ENCODE assay signal across 11 mouse cellular contexts in genomic region chr12:99899991-99900390, GRCm38 (mm10). TPM values are rescaled to one million over a fixed set of nuclear protein-coding genes. Genes with fewer than 3 reads are reported as not detected.
A peak's percentile ranks its signal among the peaks of the same experiment; 100 is the strongest.
DNase-seq lines count a peak whose midpoint lies in the region; ATAC-seq and TF ChIP-seq lines count a peak whose summit lies in the region.
"Had no signal": no experiment of that assay in that cellular context is flagged by ENCODE, and none has a peak within 500 bp of the region (broad histone marks: within the 10 kb centered on the region; RNA-seq: fewer than 3 reads in every experiment).

No protein-coding gene starts in this region.

- no peaks in the 10 kb centered on the region for H3K79me2 ChIP-seq in heart, adult 2 months (replicated peaks; ENCODE audit: control insufficient read depth, insufficient read depth, low read length)

- no peak overlapping the region for H3K9ac ChIP-seq in heart, adult 2 months (ENCODE audit: low read depth, low read length)
- no peak overlapping the region for H3K9ac ChIP-seq in midbrain, embryonic 14.5 days (replicated peaks; ENCODE audit: low read length)
- no peak overlapping the region for H3K9ac ChIP-seq in midbrain, embryonic 11.5 days (ENCODE audit: low read length)
- H3K9ac ChIP-seq in stomach, postnatal 0 days (ENCODE audit: low read length) = no peak overlapping the region

- TF ChIP-seq EP300 in heart, adult 2 months (IDR thresholded peaks at IDR 0.05; ENCODE audit: insufficient read depth, low read depth, low read length) = no peak
- no peak for TF ChIP-seq EP300 in stomach, postnatal 0 days (optimal IDR thresholded peaks at IDR 0.05)

- 87% methylated on average over 1 of the region's 3 CpGs for whole genome bisulfite sequencing in heart, adult 2 months
- WGBS in midbrain, embryonic 14.5 days = 48% methylated on average over 3 of the region's 3 CpGs
- 44% methylated on average over 3 of the region's 3 CpGs for WGBS in midbrain, embryonic 11.5 days
- WGBS in stomach, postnatal 0 days = 44% methylated on average over 1 of the region's 3 CpGs

- no peak overlapping the region for H3K4me2 ChIP-seq in midbrain, embryonic 14.5 days (ENCODE audit: low read length)
- no peak overlapping the region for H3K4me2 ChIP-seq in midbrain, embryonic 11.5 days
- H3K4me2 ChIP-seq in stomach, postnatal 0 days (replicated peaks; ENCODE audit: low read depth) = no peak overlapping the region

- peaks cover 4% of the 10 kb centered on the region for H3K4me1 ChIP-seq in heart, adult 2 months (ENCODE audit: control insufficient read depth, insufficient read depth, low read length)
- H3K4me1 ChIP-seq in midbrain, embryonic 14.5 days (ENCODE audit: control insufficient read depth, insufficient read depth, low read length) = no peaks in the 10 kb centered on the region
- no peaks in the 10 kb centered on the region for H3K4me1 ChIP-seq in midbrain, embryonic 11.5 days (ENCODE audit: control insufficient read depth, insufficient read depth, low read length)
- no peaks in the 10 kb centered on the region for H3K4me1 ChIP-seq in stomach, postnatal 0 days (replicated peaks; ENCODE audit: control insufficient read depth, insufficient read depth)

- no peak for DNase-seq in heart, adult 2 months
- no peak for DNase-seq in heart, adult 9 months (ENCODE audit: low spot score in 2 of 2)
- DNase-seq in midbrain, embryonic 14.5 days = peak; percentile 40
- no peak for DNase-seq in midbrain, embryonic 11.5 days (ENCODE audit: low spot score, missing footprints)
- DNase-seq in NIH3T3 (ENCODE audit: low read depth) = peak; percentile 50
- DNase-seq in stomach, postnatal 0 days (ENCODE audit: low spot score) = no peak
- no peak for DNase-seq in left cerebral cortex, adult 8-10 months (ENCODE audit: low spot score in 2 of 2)
- DNase-seq: gastrocnemius, postnatal 14 days; kidney, postnatal 10 days had no signal

- TF ChIP-seq POLR2A in heart, adult 2 months (IDR thresholded peaks at IDR 0.05; ENCODE audit: insufficient read depth, low read depth, low read length) = no peak

- H3K27me3 ChIP-seq in heart, adult 2 months (ENCODE audit: control insufficient read depth, insufficient read depth, low read length) = no peaks in the 10 kb centered on the region
- no peaks in the 10 kb centered on the region for H3K27me3 ChIP-seq in midbrain, embryonic 14.5 days (ENCODE audit: control insufficient read depth, insufficient read depth, low read length)
- H3K27me3 ChIP-seq in midbrain, embryonic 11.5 days (ENCODE audit: control insufficient read depth, insufficient read depth, low read length) = no peaks in the 10 kb centered on the region
- H3K27me3 ChIP-seq in stomach, postnatal 0 days (ENCODE audit: control insufficient read depth, insufficient read depth, low read length) = no peaks in the 10 kb centered on the region
- H3K27me3 ChIP-seq: Patski had no signal

- intact Hi-C loops in heart, adult 2 months (cut with DNase I) = loop anchor here (5.0 kb wide), 1 partner anchor 62 kb away; the partner anchor contains the start of gene Kcnk13

- H3K9me3 ChIP-seq in midbrain, embryonic 14.5 days (ENCODE audit: control insufficient read depth, low read length) = no peaks in the 10 kb centered on the region
- no peaks in the 10 kb centered on the region for H3K9me3 ChIP-seq in midbrain, embryonic 11.5 days (ENCODE audit: control insufficient read depth, low read length)
- no peaks in the 10 kb centered on the region for H3K9me3 ChIP-seq in stomach, postnatal 0 days (ENCODE audit: control insufficient read depth, low read length)

- no peak for ATAC-seq in midbrain, embryonic 14.5 days (ENCODE audit: low FRiP score, low TSS enrichment)
- ATAC-seq in midbrain, embryonic 11.5 days (ENCODE audit: low FRiP score) = no peak
- ATAC-seq in stomach, postnatal 0 days (ENCODE audit: low FRiP score, low TSS enrichment) = no peak
- ATAC-seq: Patski had no signal

- 0 out of 2 replicates have a peak, but pooled peaks cover 2% of the 10 kb centered on the region for H3K36me3 ChIP-seq in heart, adult 2 months (ENCODE audit: control insufficient read depth, insufficient read depth, low read length)
- H3K36me3 ChIP-seq in midbrain, embryonic 14.5 days (ENCODE audit: control insufficient read depth, insufficient read depth, low read length) = peaks cover 66% of the 10 kb centered on the region
- peaks cover 13% of the 10 kb centered on the region for H3K36me3 ChIP-seq in midbrain, embryonic 11.5 days (ENCODE audit: control insufficient read depth, insufficient read depth, low read length)
- peaks cover 2% of the 10 kb centered on the region; the same call in 1 of the 2 replicates for H3K36me3 ChIP-seq in stomach, postnatal 0 days (ENCODE audit: control insufficient read depth, insufficient read depth, low read length)

- no peak overlapping the region for H3K4me3 ChIP-seq in heart, adult 2 months
- H3K4me3 ChIP-seq in midbrain, embryonic 14.5 days (replicated peaks; ENCODE audit: low read depth, low read length) = no peak overlapping the region
- no peak overlapping the region for H3K4me3 ChIP-seq in midbrain, embryonic 11.5 days (ENCODE audit: low read depth, low read length)
- H3K4me3 ChIP-seq in stomach, postnatal 0 days (ENCODE audit: low read depth, low read length) = no peak overlapping the region
- H3K4me3 ChIP-seq: erythroblast, embryonic 14.5 days had no signal

- no peak overlapping the region for H3K27ac ChIP-seq in heart, adult 2 months
- H3K27ac ChIP-seq in midbrain, embryonic 14.5 days (replicated peaks; ENCODE audit: low read depth, low read length) = no peak overlapping the region
- H3K27ac ChIP-seq in midbrain, embryonic 11.5 days (ENCODE audit: low read depth, low read length) = no peak overlapping the region
- no peak overlapping the region for H3K27ac ChIP-seq in stomach, postnatal 0 days (replicated peaks)

- TF ChIP-seq CTCF in heart, adult 2 months (IDR thresholded peaks at IDR 0.05) = peak; percentile 57
- peak; percentile 55 for TF ChIP-seq CTCF in stomach, postnatal 0 days (IDR thresholded peaks at IDR 0.05; ENCODE audit: low read depth)

RNA-seq across cellular contexts. Expression of gene Tdp1, which starts 15.7 kb away (rescaled TPM):
- total RNA-seq in heart, adult 2 months (2021) = 1 to 10 TPM; 7.9 to 9.6 TPM
- polyA plus RNA-seq in heart, adult 2 months (2012; rRNA removed) = 7.3 and 10.3 TPM in 2 replicates
- polyA plus RNA-seq in midbrain, embryonic 14.5 days (2014; fragmentation: Nextera tagmentation; extraction: Ambion mirVana) = 47.7 and 62.1 TPM in 2 replicates
- polyA plus RNA-seq in midbrain, embryonic 11.5 days (2014; fragmentation: Nextera tagmentation; extraction: Ambion mirVana) = 78.3 and 81.9 TPM in 2 replicates
- 12.9 and 13.3 TPM in 2 replicates for polyA plus RNA-seq in stomach, postnatal 0 days (2015; fragmentation: Nextera tagmentation; extraction: Ambion mirVana)
- 10 to 100 TPM; 18.0 to 27.7 (median 22.2) TPM for total RNA-seq in left cerebral cortex, adult 8-10 months (2022)

RNA-seq across cellular contexts. Expression of gene Efcab11, which starts 15.8 kb away (rescaled TPM):
- total RNA-seq in heart, adult 2 months (2021) = under 1 TPM in 1 of 2 experiments, not detected in 1; 0.13 TPM
- polyA plus RNA-seq in heart, adult 2 months (2012; rRNA removed) = 0.06 TPM in 1 of 2 replicates, not detected in the other
- polyA plus RNA-seq in midbrain, embryonic 14.5 days (2014; fragmentation: Nextera tagmentation; extraction: Ambion mirVana) = 5.4 and 6.5 TPM in 2 replicates
- 23.8 and 24.6 TPM in 2 replicates for polyA plus RNA-seq in midbrain, embryonic 11.5 days (2014; fragmentation: Nextera tagmentation; extraction: Ambion mirVana)
- polyA plus RNA-seq in stomach, postnatal 0 days (2015; fragmentation: Nextera tagmentation; extraction: Ambion mirVana) = 2.8 and 3.6 TPM in 2 replicates
- total RNA-seq in left cerebral cortex, adult 8-10 months (2022) = under 1 TPM; 0.15 to 0.77 (median 0.62) TPM

Comparison
In these comparisons a context has a peak if more than half of its experiments do, and no peak if none do; other contexts are left out.
1. DNase-seq: peak in midbrain, embryonic 14.5 days (single experiment) and NIH3T3 (single experiment); none in heart, adult 2 months (0 of 2), heart, adult 9 months (0 of 2), midbrain, embryonic 11.5 days (single experiment), stomach, postnatal 0 days (single experiment) and left cerebral cortex, adult 8-10 months (0 of 2).